Mouse (Mus musculus): ENCODE results near the gene Caln1.
A peak's percentile ranks its signal among the peaks of the same experiment; 100 is the strongest.
"Not testable (repeated sequence)": the region's sequence is repeated elsewhere in the genome, so short reads cannot be mapped to it uniquely, and the experiment has no call there.

Gene Caln1

GRCm38 (mm10) chr5:130547496-130547895 is 178.2 kb downstream of the Caln1 start:
- no peak for DNase-seq (ENCODE audit: low read depth, low spot score)

- DNase-seq (ENCODE audit: low read depth, low spot score), result peak; percentile 17
Observed at GRCm38 (mm10) chr5:130553916-130554315, 184.7 kb downstream of the Caln1 start.

GRCm38 (mm10) chr5:130563146-130563545 is 193.9 kb downstream of the Caln1 start:
- DNase-seq (ENCODE audit: low read depth, low spot score), result no peak

GRCm38 (mm10) chr5:130566002-130566401 is 196.7 kb downstream of the Caln1 start:
- no peak for DNase-seq (ENCODE audit: low read depth, low spot score)

GRCm38 (mm10) chr5:130577581-130577980 is 208.3 kb downstream of the Caln1 start:
- DNase-seq (ENCODE audit: low read depth, low spot score), result no peak

GRCm38 (mm10) chr5:130584042-130584441 is 214.8 kb downstream of the Caln1 start:
- no peak for DNase-seq (ENCODE audit: low read depth, low spot score)

GRCm38 (mm10) chr5:130586257-130586656 is 217.0 kb downstream of the Caln1 start:
- no peak for DNase-seq (ENCODE audit: low read depth, low spot score)

- DNase-seq (ENCODE audit: low read depth, low spot score), result no peak
Observed at GRCm38 (mm10) chr5:130596541-130596940, 227.3 kb downstream of the Caln1 start.

GRCm38 (mm10) chr5:130613657-130614056 is 244.4 kb downstream of the Caln1 start:
- DNase-seq (ENCODE audit: low read depth, low spot score), result no peak

GRCm38 (mm10) chr5:130614209-130614608 is 245.0 kb downstream of the Caln1 start:
- DNase-seq (ENCODE audit: low read depth, low spot score), result no peak

- DNase-seq (ENCODE audit: low read depth, low spot score), result no peak
Observed at GRCm38 (mm10) chr5:130620060-130620459, 250.8 kb downstream of the Caln1 start.

- peak; percentile 84 for DNase-seq (ENCODE audit: low read depth, low spot score)
Observed at GRCm38 (mm10) chr5:130623206-130623605, 254.0 kb downstream of the Caln1 start.

- no peak for DNase-seq (ENCODE audit: low read depth, low spot score)
Observed at GRCm38 (mm10) chr5:130627800-130628199, 258.5 kb downstream of the Caln1 start.

- DNase-seq (ENCODE audit: low read depth, low spot score), result no peak
Observed at GRCm38 (mm10) chr5:130635397-130635796, 266.1 kb downstream of the Caln1 start.

- DNase-seq (ENCODE audit: low read depth, low spot score), result no peak
Observed at GRCm38 (mm10) chr5:130641881-130642280, 272.6 kb downstream of the Caln1 start.

GRCm38 (mm10) chr5:130646126-130646525 is 276.9 kb downstream of the Caln1 start:
- not testable (repeated sequence) for DNase-seq (ENCODE audit: low read depth, low spot score)

GRCm38 (mm10) chr5:130658141-130658540 is 288.9 kb downstream of the Caln1 start:
- DNase-seq (ENCODE audit: low read depth, low spot score), result no peak

GRCm38 (mm10) chr5:130666091-130666490 is 296.8 kb downstream of the Caln1 start:
- no peak for DNase-seq (ENCODE audit: low read depth, low spot score)

GRCm38 (mm10) chr5:130672588-130672987 is 303.3 kb downstream of the Caln1 start:
- no peak for DNase-seq (ENCODE audit: low read depth, low spot score)

- no peak for DNase-seq (ENCODE audit: low read depth, low spot score)
Observed at GRCm38 (mm10) chr5:130673092-130673491, 303.8 kb downstream of the Caln1 start.

- no peak for DNase-seq (ENCODE audit: low read depth, low spot score)
Observed at GRCm38 (mm10) chr5:130677895-130678294, 308.6 kb downstream of the Caln1 start.

- no peak for DNase-seq (ENCODE audit: low read depth, low spot score)
Observed at GRCm38 (mm10) chr5:130685911-130686658, 316.8 kb downstream of the Caln1 start.

GRCm38 (mm10) chr5:130688385-130689138 is 319.3 kb downstream of the Caln1 start:
- DNase-seq (ENCODE audit: low read depth, low spot score), result no peak

Data from mesoderm, embryonic 11.5 days (tissue).